Mouse (Mus musculus): Measurements from ENCODE around the gene Exoc7. TPM values are rescaled to one million over a fixed set of nuclear protein-coding genes. Genes with fewer than 3 reads are reported as not detected.

Gene Exoc7
- polyA plus RNA-seq, 1 experiment, result 104 TPM

- no peak for DNase-seq
- Histone ChIP-seq H3K27ac (ENCODE audit: insufficient read depth, low read length) (no peak overlapping the region), H3K4me1 (ENCODE audit: control insufficient read depth, insufficient read depth, low read length) (no peaks in the 10 kb centered on the region; the same call in 1 of the 2 replicates), H3K27me3 (ENCODE audit: control insufficient read depth, insufficient read depth, low read length) (no peaks in the 10 kb centered on the region), H3K4me3 (replicated peaks; ENCODE audit: insufficient read depth, low read depth, low read length) (no peak overlapping the region)
- TF ChIP-seq POLR2A (IDR thresholded peaks at IDR 0.05; ENCODE audit: borderline replicate concordance, insufficient read depth, low read length) (no peak), CTCF (IDR thresholded peaks at IDR 0.05; ENCODE audit: borderline replicate concordance, insufficient read depth, low read depth, low read length) (no peak)
- 84% methylated on average over 9 of the region's 9 CpGs for WGBS
Observed at GRCm38 (mm10) chr11:116255982-116256675, 50.9 kb downstream of the Exoc7 start.

- no peak for DNase-seq
- Histone ChIP-seq H3K4me1 (ENCODE audit: control insufficient read depth, insufficient read depth, low read length) (no peaks in the 10 kb centered on the region; the same call in 1 of the 2 replicates), H3K27ac (ENCODE audit: insufficient read depth, low read length) (no peak overlapping the region), H3K4me3 (replicated peaks; ENCODE audit: insufficient read depth, low read depth, low read length) (no peak overlapping the region), H3K27me3 (ENCODE audit: control insufficient read depth, insufficient read depth, low read length) (no peaks in the 10 kb centered on the region)
- 79% methylated on average over 22 of the region's 22 CpGs for WGBS
- TF ChIP-seq POLR2A (IDR thresholded peaks at IDR 0.05; ENCODE audit: borderline replicate concordance, insufficient read depth, low read length), result no peak
- no peak for TF ChIP-seq CTCF (IDR thresholded peaks at IDR 0.05; ENCODE audit: borderline replicate concordance, insufficient read depth, low read depth, low read length)
Observed at GRCm38 (mm10) chr11:116255090-116255981, 51.7 kb downstream of the Exoc7 start.

GRCm38 (mm10) chr11:116254627-116255026, 52.4 kb downstream of the Exoc7 start:
- no peak overlapping the region for H3K27ac ChIP-seq (ENCODE audit: insufficient read depth, low read length)
- no peak for DNase-seq
- H3K27me3 ChIP-seq (ENCODE audit: control insufficient read depth, insufficient read depth, low read length), result no peaks in the 10 kb centered on the region
- no peak overlapping the region for H3K4me3 ChIP-seq (replicated peaks; ENCODE audit: insufficient read depth, low read depth, low read length)
- WGBS, result 43% methylated on average over 9 of the region's 9 CpGs
- no peak for TF ChIP-seq POLR2A (IDR thresholded peaks at IDR 0.05; ENCODE audit: borderline replicate concordance, insufficient read depth, low read length)
- no peaks in the 10 kb centered on the region; the same call in 1 of the 2 replicates for H3K4me1 ChIP-seq (ENCODE audit: control insufficient read depth, insufficient read depth, low read length)

GRCm38 (mm10) chr11:116253076-116253600, 53.9 kb downstream of the Exoc7 start:
- WGBS, result 80% methylated on average over 3 of the region's 3 CpGs
- no peak for DNase-seq
- TF ChIP-seq CTCF (IDR thresholded peaks at IDR 0.05; ENCODE audit: borderline replicate concordance, insufficient read depth, low read depth, low read length), result no peak
- no peak for TF ChIP-seq POLR2A (IDR thresholded peaks at IDR 0.05; ENCODE audit: borderline replicate concordance, insufficient read depth, low read length)
- Histone ChIP-seq H3K4me1 (ENCODE audit: control insufficient read depth, insufficient read depth, low read length) (no peaks in the 10 kb centered on the region; the same call in 1 of the 2 replicates), H3K27ac (ENCODE audit: insufficient read depth, low read length) (no peak overlapping the region), H3K4me3 (replicated peaks; ENCODE audit: insufficient read depth, low read depth, low read length) (no peak overlapping the region), H3K27me3 (ENCODE audit: control insufficient read depth, insufficient read depth, low read length) (no peaks in the 10 kb centered on the region)

- TF ChIP-seq CTCF (IDR thresholded peaks at IDR 0.05; ENCODE audit: borderline replicate concordance, insufficient read depth, low read depth, low read length) (no peak), POLR2A (IDR thresholded peaks at IDR 0.05; ENCODE audit: borderline replicate concordance, insufficient read depth, low read length) (no peak)
- 83% methylated on average over 8 of the region's 8 CpGs for WGBS
- Histone ChIP-seq H3K27ac (ENCODE audit: insufficient read depth, low read length) (no peak overlapping the region), H3K4me3 (replicated peaks; ENCODE audit: insufficient read depth, low read depth, low read length) (no peak overlapping the region), H3K27me3 (ENCODE audit: control insufficient read depth, insufficient read depth, low read length) (no peaks in the 10 kb centered on the region), H3K4me1 (ENCODE audit: control insufficient read depth, insufficient read depth, low read length) (no peaks in the 10 kb centered on the region)
- DNase-seq, result no peak
Observed at GRCm38 (mm10) chr11:116250898-116251297, 56.1 kb downstream of the Exoc7 start.

GRCm38 (mm10) chr11:116247502-116248222, 59.4 kb downstream of the Exoc7 start:
- no peaks in the 10 kb centered on the region for H3K27me3 ChIP-seq (ENCODE audit: control insufficient read depth, insufficient read depth, low read length)
- WGBS, result 80% methylated on average over 14 of the region's 14 CpGs
- no peak overlapping the region for H3K27ac ChIP-seq (ENCODE audit: insufficient read depth, low read length)

GRCm38 (mm10) chr11:116245616-116246015, 61.4 kb downstream of the Exoc7 start:
- no peak for DNase-seq
- Histone ChIP-seq H3K4me1 (ENCODE audit: control insufficient read depth, insufficient read depth, low read length) (no peaks in the 10 kb centered on the region), H3K4me3 (replicated peaks; ENCODE audit: insufficient read depth, low read depth, low read length) (no peak overlapping the region), H3K27me3 (ENCODE audit: control insufficient read depth, insufficient read depth, low read length) (no peaks in the 10 kb centered on the region), H3K27ac (ENCODE audit: insufficient read depth, low read length) (no peak overlapping the region)
- WGBS, result 63% methylated on average over 6 of the region's 6 CpGs
- TF ChIP-seq CTCF (IDR thresholded peaks at IDR 0.05; ENCODE audit: borderline replicate concordance, insufficient read depth, low read depth, low read length) (no peak), POLR2A (IDR thresholded peaks at IDR 0.05; ENCODE audit: borderline replicate concordance, insufficient read depth, low read length) (no peak)

More at GRCm38 (mm10) chr11:116247502-116248222, 59.4 kb downstream of the Exoc7 start:
- DNase-seq, result no peak
- Histone ChIP-seq H3K4me3 (replicated peaks; ENCODE audit: insufficient read depth, low read depth, low read length) (no peak overlapping the region), H3K4me1 (ENCODE audit: control insufficient read depth, insufficient read depth, low read length) (no peaks in the 10 kb centered on the region)
- TF ChIP-seq CTCF (IDR thresholded peaks at IDR 0.05; ENCODE audit: borderline replicate concordance, insufficient read depth, low read depth, low read length), result no peak
- no peak for TF ChIP-seq POLR2A (IDR thresholded peaks at IDR 0.05; ENCODE audit: borderline replicate concordance, insufficient read depth, low read length)

Measured in cerebellum, adult 2 months (tissue).